35 mouse cellular contexts compared by ENCODE assay signal in the genomic region with DNA sequence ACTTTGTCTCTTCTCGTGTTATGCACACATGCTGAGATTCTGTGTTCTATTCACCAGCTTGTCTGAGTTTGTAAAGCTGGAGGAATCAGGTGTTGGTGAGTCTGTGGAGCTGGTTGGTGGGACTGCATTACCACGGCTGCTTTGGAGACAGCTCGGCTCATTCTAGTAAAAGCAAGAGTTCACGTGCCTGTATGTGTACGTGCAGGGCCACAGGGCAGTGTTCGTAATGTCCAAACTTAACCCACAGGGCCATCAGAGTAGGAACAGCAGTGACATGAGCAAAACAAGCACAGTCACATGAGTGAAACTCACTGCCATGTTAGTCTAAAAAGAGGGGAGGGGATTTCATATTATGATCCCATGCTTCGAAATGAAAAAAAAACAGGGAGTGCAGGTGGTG. TPM values are rescaled to one million over a fixed set of nuclear protein-coding genes. Genes with fewer than 3 reads are reported as not detected.
DNase-seq lines count a peak whose midpoint lies in the region; ATAC-seq and TF ChIP-seq lines count a peak whose summit lies in the region.
"Had no signal": no experiment of that assay in that cellular context is flagged by ENCODE, and none has a peak within 500 bp of the region (broad histone marks: within the 10 kb centered on the region; RNA-seq: fewer than 3 reads in every experiment).

No protein-coding gene starts in this region.

- H3K27ac ChIP-seq in heart, adult 2 months = no peak overlapping the region
- H3K27ac ChIP-seq in testis, adult 2 months (ENCODE audit: control insufficient read depth, insufficient read depth, low read depth, low read length) = peak overlapping the region; percentile 37; the same call in 1 of the 2 replicates
- H3K27ac ChIP-seq in liver, embryonic 13.5 days = peak overlapping the region; percentile 11; the same call in 1 of the 2 replicates
- peak overlapping the region; percentile 49; the same call in 1 of the 2 replicates for H3K27ac ChIP-seq in small intestine, adult 2 months (ENCODE audit: insufficient read depth, low read depth, low read length)
- H3K27ac ChIP-seq: embryonic facial prominence, embryonic 12.5 days; forebrain, embryonic 10.5 days; heart, embryonic 13.5 days; hindbrain, embryonic 14.5 days; midbrain, embryonic 13.5 days; neural tube, embryonic 13.5 days; stomach, embryonic 15.5 days had no signal

- H3K79me2 ChIP-seq in heart, adult 2 months (replicated peaks; ENCODE audit: control insufficient read depth, insufficient read depth, low read length) = peaks cover 4% of the 10 kb centered on the region; the same call in 1 of the 2 replicates

- no peak for TF ChIP-seq EP300 in heart, adult 2 months (IDR thresholded peaks at IDR 0.05; ENCODE audit: insufficient read depth, low read depth, low read length)

- peaks cover 5% of the 10 kb centered on the region for H3K36me3 ChIP-seq in heart, adult 2 months (ENCODE audit: control insufficient read depth, insufficient read depth, low read length)
- H3K36me3 ChIP-seq in testis, adult 2 months (ENCODE audit: control insufficient read depth, insufficient read depth, low read length) = no peaks in the 10 kb centered on the region
- H3K36me3 ChIP-seq in liver, embryonic 13.5 days = no peaks in the 10 kb centered on the region
- peaks cover 17% of the 10 kb centered on the region for H3K36me3 ChIP-seq in small intestine, adult 2 months (ENCODE audit: control insufficient read depth, insufficient read depth, low read length)
- H3K36me3 ChIP-seq: embryonic facial prominence, embryonic 12.5 days; stomach, embryonic 15.5 days had no signal

- TF ChIP-seq CTCF in heart, adult 2 months (IDR thresholded peaks at IDR 0.05) = no peak
- TF ChIP-seq CTCF in testis, adult 2 months (IDR thresholded peaks at IDR 0.05; ENCODE audit: control insufficient read depth, insufficient read depth, insufficient replicate concordance, low read depth, low read length) = no peak
- TF ChIP-seq CTCF in small intestine, adult 2 months (IDR thresholded peaks at IDR 0.05; ENCODE audit: extremely low read depth, insufficient read length, insufficient replicate concordance, low read depth, low read length) = no peak

- no peaks in the 10 kb centered on the region for H3K9me3 ChIP-seq in liver, embryonic 13.5 days (replicated peaks)
- H3K9me3 ChIP-seq: embryonic facial prominence, embryonic 12.5 days; forebrain, embryonic 10.5 days; heart, embryonic 13.5 days; midbrain, embryonic 13.5 days; neural tube, embryonic 13.5 days; stomach, embryonic 15.5 days had no signal

- H3K4me2 ChIP-seq in liver, embryonic 13.5 days = peak overlapping the region; percentile 43
- H3K4me2 ChIP-seq: embryonic facial prominence, embryonic 12.5 days; heart, embryonic 13.5 days; hindbrain, embryonic 14.5 days; midbrain, embryonic 13.5 days; neural tube, embryonic 13.5 days; stomach, embryonic 15.5 days had no signal

- peak; percentile 82 for DNase-seq in heart, adult 11 months
- no peak for DNase-seq in heart, adult 2 months
- no peak for DNase-seq in testis, postnatal 14 days (ENCODE audit: low spot score)
- DNase-seq in liver, embryonic 13.5 days = no peak
- DNase-seq in left cerebral cortex, postnatal 14 days (ENCODE audit: low spot score in 2 of 2) = no peak
- DNase-seq in gastrocnemius, postnatal 25 days = no peak
- DNase-seq: adrenal gland, adult 8-10 months; cerebellum, adult 11-12 months; cerebellum, adult 9-11 months; embryo, embryonic 11 days; forebrain, postnatal 0 days; gastrocnemius, postnatal 10 days; layer of hippocampus, postnatal 36 days; lung, postnatal 36 days; thymus, adult 18-20 months; thymus, postnatal 25 days had no signal

- no peak for TF ChIP-seq POLR2A in heart, adult 2 months (IDR thresholded peaks at IDR 0.05; ENCODE audit: insufficient read depth, low read depth, low read length)
- TF ChIP-seq POLR2A in testis, adult 2 months (IDR thresholded peaks at IDR 0.05; ENCODE audit: control insufficient read depth, low read depth, low read length) = no peak
- TF ChIP-seq POLR2A in small intestine, adult 2 months (IDR thresholded peaks at IDR 0.05; ENCODE audit: low read depth, low read length) = no peak

- peak; percentile 22; the same call in 1 of the 2 replicates for ATAC-seq in liver, embryonic 13.5 days (ENCODE audit: low read depth)
- ATAC-seq: forebrain, postnatal 0 days; midbrain, embryonic 13.5 days had no signal

- peaks cover 9% of the 10 kb centered on the region for H3K4me1 ChIP-seq in heart, adult 2 months (ENCODE audit: control insufficient read depth, insufficient read depth, low read length)
- H3K4me1 ChIP-seq in testis, adult 2 months (ENCODE audit: control insufficient read depth, insufficient read depth, low read length) = no peaks in the 10 kb centered on the region; the same call in 1 of the 2 replicates
- peaks cover 70% of the 10 kb centered on the region for H3K4me1 ChIP-seq in liver, embryonic 13.5 days (replicated peaks)
- H3K4me1 ChIP-seq in small intestine, adult 2 months (ENCODE audit: control insufficient read depth, insufficient read depth, insufficient read length, low read length) = peaks cover 22% of the 10 kb centered on the region
- H3K4me1 ChIP-seq: embryonic facial prominence, embryonic 12.5 days had no signal

- no peak overlapping the region for H3K9ac ChIP-seq in heart, adult 2 months (ENCODE audit: low read depth, low read length)
- H3K9ac ChIP-seq in liver, embryonic 13.5 days = 0 out of 2 replicates have a peak overlapping the region, but pooled peaks have one; percentile 24
- H3K9ac ChIP-seq: embryonic facial prominence, embryonic 12.5 days; forebrain, postnatal 0 days; heart, embryonic 13.5 days; hindbrain, embryonic 14.5 days; midbrain, embryonic 13.5 days; neural tube, embryonic 13.5 days; stomach, embryonic 15.5 days had no signal

- 78% methylated on average over 7 of the region's 7 CpGs for WGBS in heart, adult 2 months
- WGBS in liver, embryonic 13.5 days (ENCODE audit: insufficient replicate concordance) = 50% methylated on average over 7 of the region's 7 CpGs
- WGBS in small intestine, adult 2 months = 77% methylated on average over 7 of the region's 7 CpGs

- no peaks in the 10 kb centered on the region for H3K27me3 ChIP-seq in heart, adult 2 months (ENCODE audit: control insufficient read depth, insufficient read depth, low read length)
- H3K27me3 ChIP-seq in testis, adult 2 months (ENCODE audit: control insufficient read depth, insufficient read depth, low read length) = no peaks in the 10 kb centered on the region
- H3K27me3 ChIP-seq in liver, embryonic 13.5 days = 0 out of 2 replicates have a peak, but pooled peaks cover 8% of the 10 kb centered on the region
- H3K27me3 ChIP-seq in small intestine, adult 2 months (ENCODE audit: control insufficient read depth, insufficient read depth, low read length) = no peaks in the 10 kb centered on the region
- H3K27me3 ChIP-seq: embryonic facial prominence, embryonic 12.5 days; heart, embryonic 13.5 days; midbrain, embryonic 13.5 days; neural tube, embryonic 13.5 days; stomach, embryonic 15.5 days had no signal

- H3K4me3 ChIP-seq in heart, adult 2 months = no peak overlapping the region
- H3K4me3 ChIP-seq in testis, adult 2 months (ENCODE audit: control insufficient read depth, low read depth, low read length) = no peak overlapping the region
- no peak overlapping the region for H3K4me3 ChIP-seq in liver, embryonic 13.5 days (replicated peaks)
- H3K4me3 ChIP-seq in small intestine, adult 2 months (ENCODE audit: low read depth, low read length) = no peak overlapping the region
- H3K4me3 ChIP-seq: embryonic facial prominence, embryonic 12.5 days; forebrain, embryonic 10.5 days; heart, embryonic 13.5 days; midbrain, embryonic 13.5 days; neural tube, embryonic 13.5 days; stomach, embryonic 15.5 days had no signal

- intact Hi-C loops in heart, adult 2 months (cut with DNase I) = no loop called here
- intact Hi-C loops in left cerebral cortex, postnatal 14 days (cut with DNase I) = no loop called here

RNA-seq across cellular contexts. Expression of a gene that starts 6.8 kb away (rescaled TPM):
- total RNA-seq in heart, adult 2 months (2021) = 10 to 100 TPM; 19.1 to 19.3 TPM
- polyA plus RNA-seq in heart, adult 2 months (2012; rRNA removed) = 17.0 and 21.7 TPM in 2 replicates
- 18.5 and 22.0 TPM in 2 replicates for polyA plus RNA-seq in testis, adult 2 months (2012; rRNA removed)
- 12.1 and 12.4 TPM in 2 replicates for polyA plus RNA-seq in liver, embryonic 13.5 days (2015; fragmentation: Nextera tagmentation; extraction: Ambion mirVana)
- 15.5 and 37.3 TPM in 2 replicates for polyA plus RNA-seq in small intestine, adult 2 months (2012; rRNA removed)
- 10 to 100 TPM; 20.8 to 25.0 TPM for total RNA-seq in left cerebral cortex, postnatal 14 days (2021)
- total RNA-seq in gastrocnemius, postnatal 25 days (2021) = 10 to 100 TPM; 15.2 to 16.7 TPM

RNA-seq across cellular contexts. Expression of a gene that starts 23.3 kb away (rescaled TPM):
- not detected for total RNA-seq in heart, adult 2 months (2021)
- polyA plus RNA-seq in heart, adult 2 months (2012; rRNA removed) = 0.10 TPM in 1 of 2 replicates, not detected in the other
- not detected in 2 replicates for polyA plus RNA-seq in testis, adult 2 months (2012; rRNA removed)
- polyA plus RNA-seq in liver, embryonic 13.5 days (2015; fragmentation: Nextera tagmentation; extraction: Ambion mirVana) = 0.22 and 0.34 TPM in 2 replicates
- 25.0 and 39.3 TPM in 2 replicates for polyA plus RNA-seq in small intestine, adult 2 months (2012; rRNA removed)
- not detected for total RNA-seq in left cerebral cortex, postnatal 14 days (2021)
- total RNA-seq in gastrocnemius, postnatal 25 days (2021) = not detected
- total RNA-seq: gastrocnemius, postnatal 10 days; granulocyte monocyte progenitor cell, adult 5-6 weeks; heart, postnatal 10 days; hematopoietic stem cell, adult 5-6 weeks; layer of hippocampus, adult 8-10 months; layer of hippocampus, postnatal 36 days; liver, adult 2 months; megakaryocyte-erythroid progenitor cell, adult 5-6 weeks had no signal
- polyA plus RNA-seq: liver, adult 2 months had no signal

RNA-seq across cellular contexts. Expression of a gene that starts 25.7 kb away (rescaled TPM):
- 1 to 10 TPM in 1 of 2 experiments, under 1 TPM in 1; 0.13 to 2.1 TPM for total RNA-seq in heart, adult 2 months (2021)
- polyA plus RNA-seq in heart, adult 2 months (2012; rRNA removed) = 0.92 TPM in 1 of 2 replicates, not detected in the other
- polyA plus RNA-seq in testis, adult 2 months (2012; rRNA removed) = 0.04 TPM in 1 of 2 replicates, not detected in the other
- 286 and 323 TPM in 2 replicates for polyA plus RNA-seq in liver, embryonic 13.5 days (2015; fragmentation: Nextera tagmentation; extraction: Ambion mirVana)
- 0.09 TPM in 1 of 2 replicates, not detected in the other for polyA plus RNA-seq in small intestine, adult 2 months (2012; rRNA removed)
- total RNA-seq in left cerebral cortex, postnatal 14 days (2021) = under 1 TPM in 1 of 2 experiments, not detected in 1; 0.15 TPM
- total RNA-seq in gastrocnemius, postnatal 25 days (2021) = under 1 TPM in 1 of 2 experiments, not detected in 1; 0.16 TPM
- total RNA-seq: forebrain, postnatal 0 days; granulocyte monocyte progenitor cell, adult 5-6 weeks; layer of hippocampus, adult 8-10 months; layer of hippocampus, postnatal 36 days; liver, adult 2 months had no signal
- polyA plus RNA-seq: liver, adult 2 months had no signal

RNA-seq across cellular contexts. Expression of a gene that starts 31.7 kb away (rescaled TPM):
- total RNA-seq in heart, adult 2 months (2021) = not detected
- not detected in 2 replicates for polyA plus RNA-seq in heart, adult 2 months (2012; rRNA removed)
- polyA plus RNA-seq in testis, adult 2 months (2012; rRNA removed) = not detected in 2 replicates
- not detected in 2 replicates for polyA plus RNA-seq in liver, embryonic 13.5 days (2015; fragmentation: Nextera tagmentation; extraction: Ambion mirVana)
- not detected in 2 replicates for polyA plus RNA-seq in small intestine, adult 2 months (2012; rRNA removed)
- total RNA-seq in left cerebral cortex, postnatal 14 days (2021) = not detected
- total RNA-seq in gastrocnemius, postnatal 25 days (2021) = not detected
- total RNA-seq: adrenal gland, adult 8-10 months; forebrain, postnatal 0 days; gastrocnemius, postnatal 10 days; granulocyte monocyte progenitor cell, adult 5-6 weeks; heart, postnatal 10 days; hematopoietic stem cell, adult 5-6 weeks; layer of hippocampus, adult 8-10 months; layer of hippocampus, postnatal 36 days; liver, adult 2 months; megakaryocyte-erythroid progenitor cell, adult 5-6 weeks had no signal
- polyA plus RNA-seq: embryonic facial prominence, embryonic 12.5 days; forebrain, embryonic 10.5 days; forebrain, postnatal 0 days; heart, embryonic 13.5 days; hindbrain, embryonic 14.5 days; intestine, postnatal 0 days; kidney, embryonic 14.5 days; limb, embryonic 11.5 days; liver, adult 2 months; lung, embryonic 16.5 days; midbrain, embryonic 13.5 days; neural tube, embryonic 13.5 days; stomach, embryonic 15.5 days had no signal

RNA-seq across cellular contexts. Expression of a gene that starts 46.2 kb away (rescaled TPM):
- total RNA-seq in heart, adult 2 months (2021) = not detected
- not detected in 2 replicates for polyA plus RNA-seq in heart, adult 2 months (2012; rRNA removed)
- polyA plus RNA-seq in testis, adult 2 months (2012; rRNA removed) = not detected in 2 replicates
- 0.17 TPM in 1 of 2 replicates, not detected in the other for polyA plus RNA-seq in liver, embryonic 13.5 days (2015; fragmentation: Nextera tagmentation; extraction: Ambion mirVana)
- 23.2 and 42.3 TPM in 2 replicates for polyA plus RNA-seq in small intestine, adult 2 months (2012; rRNA removed)
- not detected for total RNA-seq in left cerebral cortex, postnatal 14 days (2021)
- total RNA-seq in gastrocnemius, postnatal 25 days (2021) = not detected
- total RNA-seq: gastrocnemius, postnatal 10 days; granulocyte monocyte progenitor cell, adult 5-6 weeks; heart, postnatal 10 days; hematopoietic stem cell, adult 5-6 weeks; layer of hippocampus, postnatal 36 days; liver, adult 2 months; megakaryocyte-erythroid progenitor cell, adult 5-6 weeks had no signal
- polyA plus RNA-seq: embryonic facial prominence, embryonic 12.5 days; forebrain, embryonic 10.5 days; heart, embryonic 13.5 days; hindbrain, embryonic 14.5 days; kidney, embryonic 14.5 days; limb, embryonic 11.5 days; lung, embryonic 16.5 days; midbrain, embryonic 13.5 days; neural tube, embryonic 13.5 days had no signal

Comparison
In these comparisons a context has a peak if more than half of its experiments do, and no peak if none do; other contexts are left out.
1. RNA of a gene that starts 23.3 kb away (polyA plus RNA-seq): 25.0 to 39.3 TPM in small intestine, adult 2 months; 0.22 to 0.34 TPM in liver, embryonic 13.5 days, 0.10 TPM in heart, adult 2 months and not detected in testis, adult 2 months; every median in the first group is over 10 times any median in the second.
2. RNA of a gene that starts 25.7 kb away (polyA plus RNA-seq): 286 to 323 TPM in liver, embryonic 13.5 days; 0.92 TPM in heart, adult 2 months, 0.04 TPM in testis, adult 2 months and 0.09 TPM in small intestine, adult 2 months; every median in the first group is over 100 times any median in the second.